Mouse (Mus musculus): ENCODE measurements around the gene 1700028J19Rik.

GRCm38 (mm10) chr7:44247971-44248370 lies 1.5 kb upstream of the 1700028J19Rik start:
- no peak for TF ChIP-seq CTCF (IDR thresholded peaks at IDR 0.05; ENCODE audit: low read depth)
- TF ChIP-seq EP300 (IDR thresholded peaks at IDR 0.05; ENCODE audit: low read depth): no peak
